Mouse (Mus musculus) left cerebral cortex, postnatal 14 days (tissue): ENCODE measurements around the gene Sirpb1c. TPM values are rescaled to one million over a fixed set of nuclear protein-coding genes. Genes with fewer than 3 reads are reported as not detected.
"Not testable (repeated sequence)": the region's sequence is repeated elsewhere in the genome, so short reads cannot be mapped to it uniquely, and the experiment has no call there.

ENCODE experiments used
- DNase-seq, 2 experiments: peaks; one replicate each; pipeline ENCODE4 v3.0.0; 2021 to 2022; ENCODE audit warnings: low spot score in 2 of 2, mixed read lengths in 1 of 2
- intact Hi-C: fragments of 180-260 bp; cut with DNase I; formaldehyde crosslinking; loops from one replicate; pipeline ENCODE4 v1.15.1; 2025
- long read RNA-seq, 2 experiments: library from polyadenylated mRNA; stranded (forward); transcript quantifications; one replicate each; pipeline ENCODE4 v2.0.0; 2021
- total RNA-seq, 2 experiments: library from RNA; stranded (reverse); gene quantifications; 2 replicates each; pipeline ENCODE4 v1.2.3; 2021

Sirpb1c gene
- total RNA-seq = not detected
- long read RNA-seq, experiment 1 = 0 reads
- long read RNA-seq, experiment 2 = 0 reads

DNA sequence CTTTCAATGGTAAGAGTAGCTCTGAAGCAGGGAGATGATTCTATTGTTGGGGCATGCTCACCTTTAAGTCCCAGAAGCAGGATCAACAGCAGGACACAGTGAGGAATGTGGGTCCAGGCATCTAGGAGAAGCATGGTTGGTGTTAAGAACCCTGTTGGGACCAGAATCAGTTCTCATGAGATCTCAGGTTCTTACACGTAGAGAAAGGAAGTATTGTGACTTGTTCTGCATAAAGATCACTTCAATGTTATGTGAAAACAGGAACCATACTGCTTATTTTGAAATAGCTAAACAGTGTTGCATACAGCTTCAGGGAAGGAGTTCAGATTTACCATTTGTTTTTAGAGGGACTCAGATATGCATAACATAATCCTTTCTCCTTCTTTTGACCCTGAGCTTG is at the start of gene Sirpb1c:
Gene Sirpb1c, minus strand, starts transcription at position 249 of the 400 bp plus-strand sequence.
- intact Hi-C loops = loop anchor here (5.0 to 10.0 kb wide), 2 partner anchors 271 to 433 kb away; partner anchors contain the start of gene Sirpb1b

GRCm38 (mm10) chr3:15886380-15886779 is 38.1 kb upstream of the Sirpb1c start:
- no peak for DNase-seq
- intact Hi-C loops = no loop called here

More for the DNA sequence above, at the start of gene Sirpb1c:
- DNase-seq = not testable (repeated sequence)

DNA sequence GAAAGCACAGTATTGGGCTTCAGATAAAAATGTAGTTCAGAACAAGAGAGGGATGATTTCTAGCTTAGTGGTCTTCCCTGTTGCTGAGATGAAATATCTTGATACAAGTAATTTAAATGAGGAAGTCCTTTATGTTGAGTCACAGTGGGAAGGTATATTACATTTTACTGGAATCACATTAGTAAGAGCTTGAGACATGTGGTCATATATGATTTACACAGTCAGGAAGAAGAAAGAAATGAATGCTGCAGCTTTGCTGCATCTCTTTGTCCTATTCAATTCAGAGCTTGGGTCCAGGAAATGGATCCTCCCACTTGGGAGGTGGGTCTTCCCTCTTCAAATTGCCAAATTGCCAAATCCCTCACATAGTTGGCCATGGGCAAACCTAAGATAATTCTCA is 7.4 kb upstream of the Sirpb1c start:
- intact Hi-C loops, DNase-seq: not testable (repeated sequence)

DNA sequence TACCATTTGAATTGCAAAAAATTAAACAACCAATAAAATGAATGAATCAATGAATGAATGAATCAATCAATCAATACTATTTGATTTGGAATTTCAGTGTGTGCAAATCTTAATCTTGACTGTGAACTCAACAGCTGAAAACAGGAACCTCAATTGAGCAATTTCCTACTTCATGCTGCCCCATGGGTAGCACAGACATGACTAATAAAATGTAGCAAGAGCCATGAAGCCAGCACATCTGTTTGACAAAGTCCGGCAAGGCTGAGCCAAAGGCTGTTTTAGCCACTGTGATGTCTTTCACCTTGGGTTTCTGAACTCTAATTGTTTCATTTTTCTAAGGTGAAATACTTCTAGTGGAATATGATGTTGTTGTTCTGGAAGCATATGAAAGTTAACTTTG is 1.6 kb upstream of the Sirpb1c start:
- no peak for DNase-seq
- intact Hi-C loops = loop anchor here (5.0 to 10.0 kb wide), 2 partner anchors 273 to 435 kb away; partner anchors contain the start of gene Sirpb1b

DNA sequence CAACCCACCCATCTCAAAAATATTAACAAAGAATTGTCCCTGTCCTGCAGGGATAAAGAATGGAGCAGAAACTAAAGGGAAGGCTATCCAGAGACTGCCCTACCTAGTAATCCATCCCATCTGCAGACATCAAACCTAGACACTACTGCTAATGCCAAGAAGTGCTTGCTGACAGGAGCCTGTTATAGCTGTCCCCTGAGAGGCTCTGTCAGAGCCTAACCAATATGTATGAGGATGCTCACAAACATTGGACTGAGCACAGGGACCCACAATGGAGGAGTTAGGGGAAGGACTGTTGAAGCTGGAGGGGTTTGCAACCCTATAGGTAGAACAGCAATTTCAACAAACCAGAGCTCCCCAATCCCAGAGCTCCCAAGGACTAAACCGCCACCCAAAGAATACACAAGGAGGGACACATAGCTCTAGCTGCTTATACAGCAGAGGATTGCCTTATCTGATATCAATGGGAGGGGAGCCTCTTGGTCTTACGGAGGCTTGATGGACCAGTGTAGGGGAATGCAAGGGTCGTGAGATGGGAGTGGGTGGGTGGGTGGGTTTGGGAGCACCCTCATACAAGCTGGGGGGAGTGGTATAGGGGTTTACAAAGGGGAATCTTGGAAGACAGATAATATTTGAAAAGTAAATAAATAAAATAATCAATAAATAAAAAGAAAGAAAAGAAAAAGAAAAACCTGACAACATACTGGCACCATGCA is 838 bp downstream of the Sirpb1c start:
- DNase-seq = no peak
- intact Hi-C loops = loop anchor here (5.0 to 10.0 kb wide), 2 partner anchors 270 to 433 kb away; partner anchors contain the start of gene Sirpb1b

- DNase-seq, intact Hi-C loops: not testable (repeated sequence)
Observed at GRCm38 (mm10) chr3:15773642-15774041, 74.7 kb downstream of the Sirpb1c start.

Other genes with a start within 250 kb of the Sirpb1c start
- gene Gm5150, start 157.9 kb upstream of the Sirpb1c start, total RNA-seq = not detected